Comparison of ENCODE assay signal across 14 mouse cellular contexts in the genomic region with DNA sequence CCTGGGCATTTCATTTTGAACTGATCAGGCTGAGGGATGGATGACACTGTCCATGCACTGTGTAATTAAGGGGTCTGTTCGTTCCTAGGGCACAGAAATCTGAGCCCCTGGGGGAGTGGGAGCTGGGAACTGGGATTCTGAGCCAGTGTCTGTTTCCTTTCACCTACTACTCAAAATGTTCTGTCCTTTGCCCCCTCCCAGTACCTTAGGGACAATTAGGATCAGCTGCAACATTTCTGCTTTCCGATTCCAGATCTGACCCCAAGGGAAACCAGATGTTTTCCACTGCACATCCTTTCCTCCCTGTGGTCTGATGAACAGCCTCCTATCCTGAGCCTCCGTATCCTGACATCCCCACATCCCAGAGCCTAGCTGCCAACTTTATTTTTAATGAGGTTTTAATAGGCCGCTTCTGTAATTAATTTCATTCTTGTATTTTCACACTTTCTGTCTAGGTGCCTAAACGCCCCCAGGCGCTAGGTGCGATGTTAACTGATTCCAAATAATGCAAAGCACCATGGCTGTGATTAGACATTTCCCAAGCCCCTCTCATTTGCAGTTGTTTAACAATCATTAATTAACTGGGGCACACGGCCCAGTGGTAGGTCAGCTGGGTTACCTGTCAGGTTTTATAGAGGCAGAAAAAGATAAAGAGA. TPM values are rescaled to one million over a fixed set of nuclear protein-coding genes. Genes with fewer than 3 reads are reported as not detected.
DNase-seq lines count a peak whose midpoint lies in the region; ATAC-seq and TF ChIP-seq lines count a peak whose summit lies in the region.
"Had no signal": no experiment of that assay in that cellular context is flagged by ENCODE, and none has a peak within 500 bp of the region (broad histone marks: within the 10 kb centered on the region; RNA-seq: fewer than 3 reads in every experiment).

No protein-coding gene starts in this region.

- no peak for TF ChIP-seq CTCF in hindbrain, postnatal 0 days (IDR thresholded peaks at IDR 0.05; ENCODE audit: low read depth)

- no peak overlapping the region for H3K27ac ChIP-seq in hindbrain, embryonic 12.5 days
- no peak overlapping the region for H3K27ac ChIP-seq in hindbrain, embryonic 11.5 days (ENCODE audit: low read depth, low read length)
- no peak overlapping the region for H3K27ac ChIP-seq in embryonic facial prominence, embryonic 10.5 days (replicated peaks)
- H3K27ac ChIP-seq in hindbrain, postnatal 0 days, result no peak overlapping the region
- H3K27ac ChIP-seq: liver, embryonic 15.5 days had no signal

- H3K4me2 ChIP-seq in hindbrain, embryonic 12.5 days (replicated peaks), result peak overlapping the region; percentile 99; the same call in 1 of the 2 replicates
- H3K4me2 ChIP-seq in hindbrain, embryonic 11.5 days (replicated peaks; ENCODE audit: low read depth, low read length), result no peak overlapping the region
- peak overlapping the region; percentile 94; the same call in 1 of the 2 replicates for H3K4me2 ChIP-seq in hindbrain, postnatal 0 days (ENCODE audit: low read depth, low read length)

- DNase-seq in cerebellum, adult 8-10 months, result peak; percentile 23
- no peak for DNase-seq in cerebellum, postnatal 4 days (ENCODE audit: low spot score in 2 of 2)
- no peak for DNase-seq in hindbrain, embryonic 11.5 days (ENCODE audit: low spot score)
- DNase-seq in embryonic facial prominence, embryonic 10.5 days (ENCODE audit: low spot score), result peak; percentile 34
- DNase-seq in hindbrain, postnatal 0 days (ENCODE audit: low spot score), result peak; percentile 26
- no peak for DNase-seq in spleen, postnatal 14 days (ENCODE audit: low spot score in 2 of 2)
- no peak for DNase-seq in frontal cortex, adult 2 months (ENCODE audit: extremely low spot score in 1 of 2, low spot score in 1 of 2)
- DNase-seq: layer of hippocampus, adult 9-11 months; thymus, adult 2 months had no signal

- no peaks in the 10 kb centered on the region for H3K36me3 ChIP-seq in hindbrain, embryonic 12.5 days
- 0 out of 2 replicates have a peak, but pooled peaks cover 3% of the 10 kb centered on the region for H3K36me3 ChIP-seq in hindbrain, embryonic 11.5 days (ENCODE audit: control insufficient read depth, insufficient read depth, low read length)
- H3K36me3 ChIP-seq in embryonic facial prominence, embryonic 10.5 days (replicated peaks), result no peaks in the 10 kb centered on the region
- no peaks in the 10 kb centered on the region for H3K36me3 ChIP-seq in hindbrain, postnatal 0 days (ENCODE audit: insufficient read depth, low read length)
- H3K36me3 ChIP-seq: G1E; liver, embryonic 15.5 days had no signal

- 22% methylated on average over 8 of the region's 8 CpGs for WGBS in hindbrain, embryonic 12.5 days
- 31% methylated on average over 8 of the region's 8 CpGs for WGBS in hindbrain, embryonic 11.5 days
- 23% methylated on average over 8 of the region's 8 CpGs for WGBS in embryonic facial prominence, embryonic 10.5 days
- 40% methylated on average over 8 of the region's 8 CpGs for WGBS in hindbrain, postnatal 0 days

- peaks cover 39% of the 10 kb centered on the region for H3K4me1 ChIP-seq in hindbrain, embryonic 12.5 days
- peaks cover 16% of the 10 kb centered on the region for H3K4me1 ChIP-seq in hindbrain, embryonic 11.5 days (replicated peaks; ENCODE audit: control insufficient read depth, insufficient read depth, low read length)
- peaks cover 67% of the 10 kb centered on the region for H3K4me1 ChIP-seq in embryonic facial prominence, embryonic 10.5 days
- peaks cover 6% of the 10 kb centered on the region for H3K4me1 ChIP-seq in hindbrain, postnatal 0 days (ENCODE audit: insufficient read depth, low read length)

- no peaks in the 10 kb centered on the region for H3K9me3 ChIP-seq in hindbrain, embryonic 12.5 days (replicated peaks)
- H3K9me3 ChIP-seq in hindbrain, embryonic 11.5 days (ENCODE audit: control insufficient read depth, low read length), result no peaks in the 10 kb centered on the region
- no peaks in the 10 kb centered on the region for H3K9me3 ChIP-seq in embryonic facial prominence, embryonic 10.5 days
- no peaks in the 10 kb centered on the region for H3K9me3 ChIP-seq in hindbrain, postnatal 0 days (ENCODE audit: low read length)
- H3K9me3 ChIP-seq: G1E; liver, embryonic 15.5 days had no signal

- H3K9ac ChIP-seq in hindbrain, embryonic 12.5 days, result no peak overlapping the region
- H3K9ac ChIP-seq in hindbrain, embryonic 11.5 days (ENCODE audit: low read depth, low read length), result no peak overlapping the region
- H3K9ac ChIP-seq in hindbrain, postnatal 0 days (replicated peaks; ENCODE audit: low read length), result no peak overlapping the region
- H3K9ac ChIP-seq: liver, embryonic 15.5 days had no signal

- peaks cover 36% of the 10 kb centered on the region for H3K27me3 ChIP-seq in hindbrain, embryonic 12.5 days
- H3K27me3 ChIP-seq in hindbrain, embryonic 11.5 days (ENCODE audit: control insufficient read depth, insufficient read depth, low read length), result peaks cover 13% of the 10 kb centered on the region
- peaks cover 62% of the 10 kb centered on the region for H3K27me3 ChIP-seq in embryonic facial prominence, embryonic 10.5 days (replicated peaks; ENCODE audit: low read depth, poor library complexity, severe bottlenecking)
- H3K27me3 ChIP-seq in hindbrain, postnatal 0 days (ENCODE audit: insufficient read depth, low read length), result peaks cover 4% of the 10 kb centered on the region; the same call in 1 of the 2 replicates

- H3K4me3 ChIP-seq in hindbrain, embryonic 12.5 days, result no peak overlapping the region
- no peak overlapping the region for H3K4me3 ChIP-seq in hindbrain, embryonic 11.5 days (ENCODE audit: low read depth, low read length)
- H3K4me3 ChIP-seq in embryonic facial prominence, embryonic 10.5 days, result peak overlapping the region; percentile 67
- no peak overlapping the region for H3K4me3 ChIP-seq in hindbrain, postnatal 0 days (ENCODE audit: low read length)

- ATAC-seq in hindbrain, embryonic 12.5 days (ENCODE audit: low FRiP score), result 0 out of 2 replicates have a peak, but pooled peaks have one; percentile 14
- no peak for ATAC-seq in hindbrain, embryonic 11.5 days (ENCODE audit: low FRiP score)
- ATAC-seq in hindbrain, postnatal 0 days, result no peak
- ATAC-seq: intestine, postnatal 0 days had no signal

RNA-seq across cellular contexts. Expression of gene Pacsin3, which starts 0.9 kb away (rescaled TPM):
- 21.5 and 25.6 TPM in 2 replicates for polyA plus RNA-seq in hindbrain, embryonic 12.5 days (2016; fragmentation: Nextera tagmentation; extraction: Ambion mirVana)
- 16.4 and 17.3 TPM in 2 replicates for polyA plus RNA-seq in hindbrain, embryonic 11.5 days (2014; fragmentation: Nextera tagmentation; extraction: Ambion mirVana)
- 33.4 and 33.6 TPM in 2 replicates for polyA plus RNA-seq in embryonic facial prominence, embryonic 10.5 days (2016; fragmentation: Nextera tagmentation; extraction: Ambion mirVana)
- total RNA-seq in hindbrain, postnatal 0 days (2014; rRNA removed), result 16.3 and 25.7 TPM in 2 replicates
- 26.0 and 26.1 TPM in 2 replicates for polyA plus RNA-seq in hindbrain, postnatal 0 days (2015; fragmentation: Nextera tagmentation; extraction: Ambion mirVana)
- 70.8 and 81.0 TPM in 2 replicates for polyA plus RNA-seq in frontal cortex, adult 2 months (2012; rRNA removed)
- total RNA-seq: megakaryocyte progenitor cell, adult 5-6 weeks had no signal

RNA-seq across cellular contexts. Expression of gene Arfgap2, which starts 9.9 kb away (rescaled TPM):
- 84.5 and 85.6 TPM in 2 replicates for polyA plus RNA-seq in hindbrain, embryonic 12.5 days (2016; fragmentation: Nextera tagmentation; extraction: Ambion mirVana)
- polyA plus RNA-seq in hindbrain, embryonic 11.5 days (2014; fragmentation: Nextera tagmentation; extraction: Ambion mirVana), result 66.1 and 78.9 TPM in 2 replicates
- 101 and 102 TPM in 2 replicates for polyA plus RNA-seq in embryonic facial prominence, embryonic 10.5 days (2016; fragmentation: Nextera tagmentation; extraction: Ambion mirVana)
- total RNA-seq in hindbrain, postnatal 0 days (2014; rRNA removed), result 41.8 and 54.4 TPM in 2 replicates
- 53.8 and 54.1 TPM in 2 replicates for polyA plus RNA-seq in hindbrain, postnatal 0 days (2015; fragmentation: Nextera tagmentation; extraction: Ambion mirVana)
- 39.1 and 42.0 TPM in 2 replicates for polyA plus RNA-seq in frontal cortex, adult 2 months (2012; rRNA removed)

RNA-seq across cellular contexts. Expression of gene Ddb2, which starts 18.1 kb away (rescaled TPM):
- 10.6 and 13.4 TPM in 2 replicates for polyA plus RNA-seq in hindbrain, embryonic 12.5 days (2016; fragmentation: Nextera tagmentation; extraction: Ambion mirVana)
- 6.2 and 8.6 TPM in 2 replicates for polyA plus RNA-seq in hindbrain, embryonic 11.5 days (2014; fragmentation: Nextera tagmentation; extraction: Ambion mirVana)
- polyA plus RNA-seq in embryonic facial prominence, embryonic 10.5 days (2016; fragmentation: Nextera tagmentation; extraction: Ambion mirVana), result 9.3 and 9.9 TPM in 2 replicates
- total RNA-seq in hindbrain, postnatal 0 days (2014; rRNA removed), result 7.6 and 11.3 TPM in 2 replicates
- 11.5 and 12.9 TPM in 2 replicates for polyA plus RNA-seq in hindbrain, postnatal 0 days (2015; fragmentation: Nextera tagmentation; extraction: Ambion mirVana)
- polyA plus RNA-seq in frontal cortex, adult 2 months (2012; rRNA removed), result 37.8 and 39.2 TPM in 2 replicates

RNA-seq across cellular contexts. Expression of gene Acp2, which starts 52.2 kb away (rescaled TPM):
- polyA plus RNA-seq in hindbrain, embryonic 12.5 days (2016; fragmentation: Nextera tagmentation; extraction: Ambion mirVana), result 39.2 and 41.0 TPM in 2 replicates
- polyA plus RNA-seq in hindbrain, embryonic 11.5 days (2014; fragmentation: Nextera tagmentation; extraction: Ambion mirVana), result 35.6 and 38.6 TPM in 2 replicates
- polyA plus RNA-seq in embryonic facial prominence, embryonic 10.5 days (2016; fragmentation: Nextera tagmentation; extraction: Ambion mirVana), result 26.0 and 29.0 TPM in 2 replicates
- total RNA-seq in hindbrain, postnatal 0 days (2014; rRNA removed), result 48.5 and 151 TPM in 2 replicates
- polyA plus RNA-seq in hindbrain, postnatal 0 days (2015; fragmentation: Nextera tagmentation; extraction: Ambion mirVana), result 30.3 and 30.9 TPM in 2 replicates
- polyA plus RNA-seq in frontal cortex, adult 2 months (2012; rRNA removed), result 30.4 and 35.6 TPM in 2 replicates

RNA-seq across cellular contexts. Expression of gene Nr1h3, which starts 52.2 kb away (rescaled TPM):
- 1.5 and 2.0 TPM in 2 replicates for polyA plus RNA-seq in hindbrain, embryonic 12.5 days (2016; fragmentation: Nextera tagmentation; extraction: Ambion mirVana)
- polyA plus RNA-seq in hindbrain, embryonic 11.5 days (2014; fragmentation: Nextera tagmentation; extraction: Ambion mirVana), result 0.89 and 1.2 TPM in 2 replicates
- 1.1 and 1.4 TPM in 2 replicates for polyA plus RNA-seq in embryonic facial prominence, embryonic 10.5 days (2016; fragmentation: Nextera tagmentation; extraction: Ambion mirVana)
- 4.4 and 4.8 TPM in 2 replicates for total RNA-seq in hindbrain, postnatal 0 days (2014; rRNA removed)
- 2.5 and 2.7 TPM in 2 replicates for polyA plus RNA-seq in hindbrain, postnatal 0 days (2015; fragmentation: Nextera tagmentation; extraction: Ambion mirVana)
- 7.4 and 8.8 TPM in 2 replicates for polyA plus RNA-seq in frontal cortex, adult 2 months (2012; rRNA removed)

Comparison
In these comparisons a context has a peak if more than half of its experiments do, and no peak if none do; other contexts are left out.
1. DNase-seq: peak in cerebellum, adult 8-10 months (single experiment), embryonic facial prominence, embryonic 10.5 days (single experiment) and hindbrain, postnatal 0 days (single experiment); none in cerebellum, postnatal 4 days (0 of 2), hindbrain, embryonic 11.5 days (single experiment), spleen, postnatal 14 days (0 of 2) and frontal cortex, adult 2 months (0 of 2).